Mouse (Mus musculus): ENCODE results near the gene Cnot6. TPM values are rescaled to one million over a fixed set of nuclear protein-coding genes. Genes with fewer than 3 reads are reported as not detected.

Cnot6 gene
- total RNA-seq (2014; rRNA removed) (32.0 and 38.5 TPM in 2 replicates), polyA plus RNA-seq (2015; fragmentation: Nextera tagmentation; extraction: Ambion mirVana) (32.7 and 33.0 TPM in 2 replicates)

DNA sequence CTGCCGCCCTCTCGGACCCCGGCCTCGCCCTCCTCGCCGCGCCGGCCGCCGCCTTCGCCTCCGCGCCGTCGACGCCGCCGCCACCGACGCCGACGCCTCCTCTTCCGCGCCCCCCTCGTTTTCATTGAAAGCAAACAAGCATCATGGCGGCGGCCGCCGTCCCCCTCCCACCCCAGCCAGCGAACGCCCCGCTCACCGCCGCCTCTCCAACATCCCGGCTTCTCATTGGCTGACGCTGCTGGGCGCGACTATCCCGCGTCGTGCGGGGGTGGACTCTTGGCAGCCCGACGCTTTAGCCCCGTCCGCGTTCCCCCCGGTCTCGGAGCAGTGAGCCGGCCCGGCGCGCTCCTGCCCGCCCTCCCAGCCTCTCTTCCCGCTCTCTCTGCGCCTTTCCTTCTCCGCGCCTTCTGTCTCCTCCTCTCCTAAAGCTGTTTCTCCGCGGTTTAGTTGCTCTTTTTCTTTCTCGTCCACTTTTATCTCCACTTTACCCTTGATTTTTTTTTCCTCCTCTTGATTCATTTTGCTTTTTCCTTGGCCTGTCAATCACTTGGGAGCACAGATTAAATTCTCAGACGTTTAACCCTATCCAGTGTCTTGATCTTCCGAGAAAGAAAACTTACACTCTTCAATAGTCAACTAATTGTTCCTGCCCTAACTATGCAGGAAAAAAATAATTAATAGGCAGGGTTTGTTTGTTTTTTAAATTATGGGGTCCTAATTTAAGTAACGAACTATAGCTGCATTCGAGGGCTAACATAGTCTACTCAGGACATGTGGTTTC lies at the start of gene Cnot6:
Gene Cnot6, minus strand, starts transcription at position 169 of the 781 bp plus-strand sequence.
- peak within 1 kb of the TSS; percentile 90 for H3K27ac ChIP-seq
- peak within 1 kb of the TSS; percentile 85 for H3K9ac ChIP-seq (replicated peaks; ENCODE audit: low read length)
- WGBS, result under 1% methylated on average over 52 of the region's 65 CpGs
- H3K4me2 ChIP-seq (ENCODE audit: low read depth, low read length), result peak within 1 kb of the TSS; percentile 67
- no peaks in the 10 kb centered on the region for H3K36me3 ChIP-seq (ENCODE audit: insufficient read depth, low read length)
- no peaks in the 10 kb centered on the region for H3K27me3 ChIP-seq (ENCODE audit: insufficient read depth, low read length)
- ATAC-seq, result peak; percentile 98
- peak; percentile 98 for DNase-seq (ENCODE audit: low spot score)
- no peaks in the 10 kb centered on the region for H3K9me3 ChIP-seq (ENCODE audit: low read length)
- peaks cover 12% of the 10 kb centered on the region; the same call in 1 of the 2 replicates for H3K4me1 ChIP-seq (ENCODE audit: insufficient read depth, low read length)
- no peak for TF ChIP-seq CTCF (IDR thresholded peaks at IDR 0.05; ENCODE audit: low read depth)
- H3K4me3 ChIP-seq (ENCODE audit: low read length), result peak within 1 kb of the TSS; percentile 63

- TF ChIP-seq CTCF (IDR thresholded peaks at IDR 0.05; ENCODE audit: low read depth), result no peak
- 76% methylated on average over 5 of the region's 5 CpGs for WGBS
- ATAC-seq, result no peak
- Histone ChIP-seq H3K9ac (replicated peaks; ENCODE audit: low read length) (no peak overlapping the region), H3K27ac (no peak overlapping the region), H3K27me3 (ENCODE audit: insufficient read depth, low read length) (no peaks in the 10 kb centered on the region), H3K36me3 (ENCODE audit: insufficient read depth, low read length) (no peaks in the 10 kb centered on the region), H3K4me1 (ENCODE audit: insufficient read depth, low read length) (0 out of 2 replicates have a peak, but pooled peaks cover 4% of the 10 kb centered on the region), H3K9me3 (ENCODE audit: low read length) (no peaks in the 10 kb centered on the region), H3K4me3 (ENCODE audit: low read length) (no peak overlapping the region), H3K4me2 (ENCODE audit: low read depth, low read length) (no peak overlapping the region)
- no peak for DNase-seq (ENCODE audit: low spot score)
Observed at GRCm38 (mm10) chr11:49761130-49761529, 48.6 kb upstream of the Cnot6 start.

DNA sequence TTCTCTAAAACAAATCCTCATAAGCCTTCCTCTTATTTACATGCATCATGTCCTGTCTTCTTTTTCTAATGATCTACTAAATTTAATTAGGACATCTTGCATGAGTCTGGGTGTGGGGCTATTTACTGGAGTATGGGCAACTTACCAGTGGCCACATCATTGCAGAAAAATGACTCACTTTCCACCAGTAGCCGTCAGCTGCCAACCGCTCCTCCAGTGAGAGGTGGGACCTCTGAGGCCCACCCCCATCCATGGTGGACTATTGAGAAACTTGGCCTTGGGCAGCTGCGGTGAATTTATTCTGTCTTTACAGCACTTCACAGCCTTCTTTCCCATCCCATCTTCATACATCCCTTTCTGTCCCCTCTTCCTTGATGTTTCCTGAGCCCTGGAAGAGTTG lies 45.6 kb upstream of the Cnot6 start:
- no peak for DNase-seq (ENCODE audit: low spot score)
- H3K4me1 ChIP-seq (ENCODE audit: insufficient read depth, low read length), result no peaks in the 10 kb centered on the region
- H3K4me3 ChIP-seq (ENCODE audit: low read length), result no peak overlapping the region
- H3K36me3 ChIP-seq (ENCODE audit: insufficient read depth, low read length), result no peaks in the 10 kb centered on the region
- no peaks in the 10 kb centered on the region for H3K9me3 ChIP-seq (ENCODE audit: low read length)
- WGBS, result 91% methylated on average over 3 of the region's 3 CpGs
- no peak for ATAC-seq
- no peaks in the 10 kb centered on the region for H3K27me3 ChIP-seq (ENCODE audit: insufficient read depth, low read length)
- no peak overlapping the region for H3K9ac ChIP-seq (replicated peaks; ENCODE audit: low read length)
- no peak for TF ChIP-seq CTCF (IDR thresholded peaks at IDR 0.05; ENCODE audit: low read depth)
- H3K4me2 ChIP-seq (ENCODE audit: low read depth, low read length), result no peak overlapping the region
- no peak overlapping the region for H3K27ac ChIP-seq

GRCm38 (mm10) chr11:49754958-49755665 lies 42.6 kb upstream of the Cnot6 start:
- Histone ChIP-seq H3K4me2 (ENCODE audit: low read depth, low read length) (no peak overlapping the region), H3K27me3 (ENCODE audit: insufficient read depth, low read length) (no peaks in the 10 kb centered on the region), H3K9me3 (ENCODE audit: low read length) (no peaks in the 10 kb centered on the region), H3K36me3 (ENCODE audit: insufficient read depth, low read length) (no peaks in the 10 kb centered on the region), H3K9ac (replicated peaks; ENCODE audit: low read length) (no peak overlapping the region), H3K4me3 (ENCODE audit: low read length) (no peak overlapping the region), H3K27ac (no peak overlapping the region), H3K4me1 (ENCODE audit: insufficient read depth, low read length) (no peaks in the 10 kb centered on the region)
- DNase-seq (ENCODE audit: low spot score) (no peak), ATAC-seq (no peak)
- 55% methylated on average over 12 of the region's 12 CpGs for WGBS
- TF ChIP-seq CTCF (IDR thresholded peaks at IDR 0.05; ENCODE audit: low read depth), result no peak

DNA sequence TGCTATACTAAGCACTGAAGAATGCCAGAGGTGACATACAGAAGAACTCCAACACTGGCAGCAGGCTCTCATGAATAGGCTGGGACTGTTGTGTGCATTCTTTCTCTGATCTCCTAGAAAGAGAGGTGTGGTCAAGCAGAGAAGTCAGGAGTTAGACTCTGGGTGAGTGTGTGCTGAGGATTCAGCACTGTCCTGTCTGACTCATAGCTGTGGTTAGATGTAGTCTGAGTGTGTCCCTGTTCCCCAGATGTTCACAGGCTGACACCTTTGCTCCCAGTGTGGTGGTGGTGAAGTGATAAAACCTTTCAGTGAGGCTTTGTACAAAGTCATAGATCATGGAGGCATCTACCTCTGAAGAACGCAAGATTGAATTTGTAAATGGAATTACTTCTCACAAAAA lies 34.2 kb upstream of the Cnot6 start:
- H3K9ac ChIP-seq (replicated peaks; ENCODE audit: low read length), result no peak overlapping the region

GRCm38 (mm10) chr11:49745839-49746238 lies 33.3 kb upstream of the Cnot6 start:
- ATAC-seq (no peak), DNase-seq (ENCODE audit: low spot score) (peak; percentile 15)
- TF ChIP-seq CTCF (IDR thresholded peaks at IDR 0.05; ENCODE audit: low read depth), result no peak
- Histone ChIP-seq H3K27ac (no peak overlapping the region), H3K9me3 (ENCODE audit: low read length) (peaks cover 6% of the 10 kb centered on the region), H3K9ac (replicated peaks; ENCODE audit: low read length) (no peak overlapping the region), H3K27me3 (ENCODE audit: insufficient read depth, low read length) (no peaks in the 10 kb centered on the region), H3K36me3 (ENCODE audit: insufficient read depth, low read length) (no peaks in the 10 kb centered on the region), H3K4me3 (ENCODE audit: low read length) (no peak overlapping the region), H3K4me2 (ENCODE audit: low read depth, low read length) (no peak overlapping the region), H3K4me1 (ENCODE audit: insufficient read depth, low read length) (no peaks in the 10 kb centered on the region)
- WGBS, result 42% methylated on average over 3 of the region's 3 CpGs

More for the DNA sequence above, 34.2 kb upstream of the Cnot6 start:
- TF ChIP-seq CTCF (IDR thresholded peaks at IDR 0.05; ENCODE audit: low read depth), result no peak
- H3K36me3 ChIP-seq (ENCODE audit: insufficient read depth, low read length), result no peaks in the 10 kb centered on the region
- DNase-seq (ENCODE audit: low spot score) (no peak), ATAC-seq (no peak)
- H3K27me3 ChIP-seq (ENCODE audit: insufficient read depth, low read length), result no peaks in the 10 kb centered on the region
- peaks cover 6% of the 10 kb centered on the region for H3K9me3 ChIP-seq (ENCODE audit: low read length)
- H3K4me1 ChIP-seq (ENCODE audit: insufficient read depth, low read length), result no peaks in the 10 kb centered on the region
- H3K27ac ChIP-seq, result no peak overlapping the region
- whole genome bisulfite sequencing, result 100% methylated on average over 1 of the region's 1 CpGs
- no peak overlapping the region for H3K4me3 ChIP-seq (ENCODE audit: low read length)
- no peak overlapping the region for H3K4me2 ChIP-seq (ENCODE audit: low read depth, low read length)
